Mouse (Mus musculus): ENCODE results near the gene Nudt19.
A peak's percentile ranks its signal among the peaks of the same experiment; 100 is the strongest.
"Not testable (repeated sequence)": the region's sequence is repeated elsewhere in the genome, so short reads cannot be mapped to it uniquely, and the experiment has no call there.

Nudt19 gene

GRCm38 (mm10) chr7:35556205-35556603 lies at the start of gene Nudt19:
Gene Nudt19 (minus strand): TSS chr7:35556304.
- no peak for DNase-seq (ENCODE audit: low spot score in 2 of 2)

GRCm38 (mm10) chr7:35602766-35603165 lies 46.7 kb upstream of the Nudt19 start:
- DNase-seq (ENCODE audit: low spot score in 2 of 2), result no peak

- no peak for DNase-seq (ENCODE audit: low spot score in 2 of 2)
These were observed 45.0 kb upstream of the Nudt19 start for GRCm38 (mm10) chr7:35601106-35601505.

- no peak for DNase-seq (ENCODE audit: low spot score in 2 of 2)
These were observed 43.9 kb upstream of the Nudt19 start for GRCm38 (mm10) chr7:35600031-35600430.

GRCm38 (mm10) chr7:35599492-35599891 lies 43.4 kb upstream of the Nudt19 start:
- no peak for DNase-seq (ENCODE audit: low spot score in 2 of 2)

DNA sequence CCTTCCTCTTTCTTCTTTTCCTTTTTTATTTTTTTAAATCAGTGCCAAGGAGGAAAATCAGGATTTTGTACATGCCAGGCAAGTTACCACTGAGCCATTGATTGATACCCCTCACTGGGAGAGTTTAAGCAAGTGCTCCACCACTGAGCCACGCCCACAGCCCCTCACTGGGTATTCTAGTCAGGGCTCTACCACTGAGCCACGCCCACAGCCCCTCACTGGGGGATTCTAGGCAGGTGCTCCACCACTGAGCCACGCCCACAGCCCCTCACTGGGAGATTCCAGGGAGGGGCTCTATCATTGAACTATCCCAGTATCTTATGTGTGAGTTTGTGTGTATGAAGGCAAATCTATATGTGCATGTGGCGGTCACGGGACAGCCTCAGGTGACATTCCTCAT lies 38.2 kb upstream of the Nudt19 start:
- DNase-seq (ENCODE audit: low spot score in 2 of 2), result no peak

- peak; percentile 47 to 56 for DNase-seq (ENCODE audit: low spot score in 2 of 2)
These were observed 34.7 kb upstream of the Nudt19 start for GRCm38 (mm10) chr7:35590731-35591191.

GRCm38 (mm10) chr7:35589485-35589884 lies 33.4 kb upstream of the Nudt19 start:
- no peak for DNase-seq (ENCODE audit: low spot score in 2 of 2)

DNA sequence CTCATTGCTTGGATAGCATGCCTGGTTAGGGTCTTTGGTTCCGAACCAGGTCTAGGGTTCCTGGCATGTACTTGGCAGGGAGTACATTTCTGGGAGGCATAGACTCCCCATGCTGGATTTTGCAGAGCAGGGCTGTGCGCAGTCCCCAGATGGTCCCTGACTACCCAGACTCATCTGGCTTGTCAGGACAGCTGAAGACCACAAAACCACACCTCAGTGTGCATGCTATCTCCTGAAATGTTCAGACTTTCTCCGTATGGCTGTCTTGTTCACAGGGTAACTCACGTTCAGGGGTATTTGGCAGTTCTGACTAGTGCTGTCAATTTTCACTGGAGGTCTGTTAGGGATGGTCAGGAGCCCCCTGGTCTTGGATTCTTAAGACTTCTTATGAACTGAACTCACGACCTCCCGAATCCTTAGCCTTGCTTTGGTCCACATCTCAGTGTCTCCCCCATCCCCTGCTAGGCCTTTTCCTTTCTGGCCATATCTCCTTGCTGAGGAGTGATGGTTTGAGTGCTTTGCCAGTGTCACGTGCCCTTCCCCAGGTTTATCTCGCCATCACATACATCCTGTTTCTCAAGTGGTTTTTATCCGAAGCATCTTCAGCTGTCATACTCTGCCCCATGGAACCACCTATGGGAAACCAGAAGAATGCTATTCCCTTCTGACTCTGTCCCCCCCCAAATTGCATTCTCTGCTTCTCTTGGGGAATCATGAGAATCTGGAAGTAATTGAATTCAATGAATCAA lies 32.8 kb upstream of the Nudt19 start:
- no peak for DNase-seq (ENCODE audit: low spot score in 2 of 2)

- DNase-seq (ENCODE audit: low spot score in 2 of 2), result no peak
These were observed 31.6 kb upstream of the Nudt19 start for GRCm38 (mm10) chr7:35587728-35588127.

DNA sequence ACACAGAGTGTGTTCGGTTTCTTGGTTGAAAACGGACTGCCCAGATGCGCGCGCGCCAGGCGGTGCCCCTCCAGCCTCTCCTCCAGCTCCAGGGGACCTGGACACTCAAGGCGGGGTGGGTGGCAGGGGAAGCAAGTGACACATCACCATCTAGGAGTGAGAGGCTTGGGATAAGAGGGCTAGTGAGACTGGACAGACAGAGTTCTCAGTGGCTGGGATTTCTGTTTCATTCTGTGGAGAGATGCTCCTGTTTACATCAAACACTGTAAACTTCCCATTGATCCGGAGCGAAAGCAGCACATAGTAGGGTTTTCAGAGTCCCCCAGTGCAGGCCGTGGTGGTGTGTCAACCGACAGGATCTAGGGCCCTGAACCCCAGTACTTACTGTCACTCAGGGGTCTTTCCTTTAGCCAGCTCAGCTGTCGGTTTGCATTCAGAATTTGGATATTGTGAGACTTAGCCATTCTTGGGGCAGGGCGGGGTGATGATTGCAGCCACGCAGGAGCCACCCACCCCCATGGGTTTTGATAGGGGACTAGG lies 30.9 kb upstream of the Nudt19 start:
- DNase-seq (ENCODE audit: low spot score in 2 of 2), result no peak

- DNase-seq (ENCODE audit: low spot score in 2 of 2), result peak; percentile 98
These were observed 30.2 kb upstream of the Nudt19 start, which contains the start of gene Ankrd27 for GRCm38 (mm10) chr7:35586055-35586905. Gene Ankrd27 (plus strand): TSS chr7:35586244.

DNA sequence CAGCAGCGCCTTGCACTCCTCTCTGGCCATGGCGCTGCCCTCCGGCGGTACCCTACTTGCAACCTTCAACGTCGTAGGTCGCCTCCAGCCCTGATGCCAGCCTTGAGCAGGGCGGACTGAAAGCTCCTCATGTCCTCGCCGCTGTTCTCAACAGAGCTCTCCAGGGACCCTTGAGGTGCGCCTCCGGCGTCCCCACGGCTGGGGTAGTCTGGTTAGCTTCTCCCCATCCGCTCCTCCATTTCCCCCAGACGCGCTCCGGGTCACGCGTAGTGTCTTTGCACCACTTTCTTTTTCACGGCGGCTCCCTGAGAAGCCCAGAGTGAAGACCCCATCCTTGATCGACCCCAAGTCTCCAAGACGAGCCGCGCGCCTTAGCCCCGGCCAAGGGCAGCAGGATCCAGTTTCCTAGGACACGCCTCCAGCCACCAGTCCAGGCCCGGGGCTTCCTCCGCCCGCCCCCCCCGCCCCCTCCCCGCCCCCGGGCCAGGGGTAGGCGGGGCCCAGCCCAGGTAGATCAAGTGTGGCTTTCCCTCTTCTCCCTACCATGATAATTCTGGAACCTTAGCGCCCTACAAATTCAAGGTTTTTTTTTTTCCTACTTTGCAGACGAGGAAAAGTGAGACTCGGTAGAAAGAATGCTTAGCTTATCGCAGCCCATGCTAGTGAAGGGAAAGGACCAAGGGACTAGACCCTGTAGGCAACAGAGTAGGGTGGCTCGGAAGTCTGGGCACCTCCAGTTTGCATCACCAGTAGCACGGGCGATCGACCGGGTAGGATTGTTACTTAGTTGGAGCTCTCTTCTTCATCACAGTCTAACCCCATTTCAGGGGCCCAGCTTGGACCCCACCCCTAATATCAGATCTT lies 29.3 kb upstream of the Nudt19 start, which contains the start of gene Rgs9bp:
Rgs9bp (minus strand) TSS at position 392 of the 864 bp plus-strand sequence.
- DNase-seq (ENCODE audit: low spot score in 2 of 2), result no peak

DNA sequence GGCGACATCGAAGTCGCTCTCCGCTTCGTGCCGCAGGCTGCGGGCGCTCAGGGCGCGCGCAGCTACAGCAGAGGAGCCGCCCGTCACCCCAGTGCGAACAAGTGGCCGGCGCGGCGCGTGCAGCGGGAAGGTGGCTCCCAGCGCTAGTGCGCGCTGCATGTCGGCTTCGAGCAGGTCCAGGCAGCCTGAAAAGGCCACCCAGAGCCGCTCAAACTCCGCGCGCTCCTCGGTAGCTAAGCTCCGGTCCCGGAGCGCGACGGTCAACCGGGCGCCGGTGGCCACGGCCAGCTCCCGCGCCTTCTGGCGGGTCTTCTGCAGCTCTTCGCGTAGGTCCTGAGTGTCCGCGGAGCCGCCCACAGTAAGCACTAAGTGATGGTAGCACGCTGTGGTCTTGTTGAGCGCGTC lies 28.7 kb upstream of the Nudt19 start:
- no peak for DNase-seq (ENCODE audit: low spot score in 2 of 2)

- no peak for DNase-seq (ENCODE audit: low spot score in 2 of 2)
These were observed 28.1 kb upstream of the Nudt19 start for GRCm38 (mm10) chr7:35584068-35584785.

GRCm38 (mm10) chr7:35583476-35584025 lies 27.4 kb upstream of the Nudt19 start:
- no peak for DNase-seq (ENCODE audit: low spot score in 2 of 2)

- DNase-seq (ENCODE audit: low spot score in 2 of 2), result no peak
These were observed 26.6 kb upstream of the Nudt19 start for GRCm38 (mm10) chr7:35582719-35583118.

GRCm38 (mm10) chr7:35579849-35580248 lies 23.7 kb upstream of the Nudt19 start:
- no peak for DNase-seq (ENCODE audit: low spot score in 2 of 2)

DNA sequence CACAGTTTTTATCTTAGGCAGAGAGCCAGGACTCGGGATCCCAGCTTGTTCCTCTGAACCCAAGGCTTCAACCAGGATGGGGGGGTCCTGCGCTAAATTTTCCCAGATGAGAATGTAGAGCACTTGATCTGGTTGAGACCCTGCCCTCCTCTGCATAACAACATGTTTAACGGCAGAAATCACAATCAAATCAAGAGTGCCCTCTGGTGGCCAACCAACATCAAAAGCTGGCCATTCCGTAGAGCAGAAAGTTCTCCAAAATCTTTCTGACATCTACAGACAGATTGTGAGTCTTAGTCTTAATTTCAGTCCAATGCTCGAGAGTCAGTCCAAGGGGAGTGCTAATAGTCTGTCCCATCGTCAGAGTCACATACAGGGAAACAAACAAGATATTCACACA lies 14.8 kb upstream of the Nudt19 start:
- not testable (repeated sequence) for DNase-seq (ENCODE audit: low spot score in 2 of 2)

DNA sequence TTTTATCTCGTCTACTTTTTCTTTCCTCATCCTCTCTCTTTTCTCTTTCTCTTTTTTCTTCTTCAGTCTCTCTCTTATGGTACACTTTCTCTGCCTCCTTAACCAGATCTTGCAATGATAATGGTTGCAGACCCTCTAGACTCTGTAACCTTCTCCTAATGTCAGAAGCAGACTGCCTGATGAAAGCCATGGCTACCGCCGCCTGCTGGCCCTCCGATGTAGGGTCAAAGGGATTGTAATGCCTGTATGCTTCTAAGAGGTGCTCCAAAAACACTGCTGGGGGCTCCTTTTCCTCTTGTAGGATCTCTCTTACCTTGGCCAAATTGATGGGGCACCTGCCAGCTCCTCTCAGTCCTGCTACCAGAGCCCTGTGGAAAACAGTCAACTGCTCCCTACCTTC lies 13.6 kb upstream of the Nudt19 start:
- not testable (repeated sequence) for DNase-seq (ENCODE audit: low spot score in 2 of 2)
